Mouse (Mus musculus) cerebellum, postnatal 25 days (tissue): ENCODE measurements at regions not wholly inside any gene's neighbourhood (a gene's known extent, or its start where the extent isn't known, plus 50 kb on each side); places are given as distances from the start of the nearest gene placed in this dataset.
A peak's percentile ranks its signal among the peaks of the same experiment; 100 is the strongest.
"Not testable (repeated sequence)": the region's sequence is repeated elsewhere in the genome, so short reads cannot be mapped to it uniquely, and the experiment has no call there.

Source experiments
- DNase-seq, 2 experiments: peaks; one replicate each; pipeline ENCODE4 v3.0.0; 2021; ENCODE audit warnings: mixed read lengths in 2 of 2

GRCm38 (mm10) chrX:82249456-82249855 is 699.2 kb upstream of the Dmd start:
- DNase-seq, result not testable (repeated sequence)

- DNase-seq, result not testable (repeated sequence)
Observed at GRCm38 (mm10) chrX:82282376-82282775, 666.3 kb upstream of the Dmd start.

- peak; percentile 4 to 11 for DNase-seq
Observed at GRCm38 (mm10) chrX:82310764-82311492, 637.7 kb upstream of the Dmd start.
